Mouse (Mus musculus): ENCODE data around the gene Tmem107. TPM values are rescaled to one million over a fixed set of nuclear protein-coding genes. Genes with fewer than 3 reads are reported as not detected.

The Tmem107 gene
- polyA plus RNA-seq (2016; fragmentation: Nextera tagmentation; extraction: Ambion mirVana): 36.1 and 39.8 TPM in 2 replicates

GRCm38 (mm10) chr11:69070590-69071222 is at the start of gene Tmem107:
Gene Tmem107 (plus strand): TSS chr11:69070806.
- ATAC-seq (ENCODE audit: low FRiP score, low read depth): peak; percentile 88
- H3K4me1 ChIP-seq: peaks cover 25% of the 10 kb centered on the region

DNA sequence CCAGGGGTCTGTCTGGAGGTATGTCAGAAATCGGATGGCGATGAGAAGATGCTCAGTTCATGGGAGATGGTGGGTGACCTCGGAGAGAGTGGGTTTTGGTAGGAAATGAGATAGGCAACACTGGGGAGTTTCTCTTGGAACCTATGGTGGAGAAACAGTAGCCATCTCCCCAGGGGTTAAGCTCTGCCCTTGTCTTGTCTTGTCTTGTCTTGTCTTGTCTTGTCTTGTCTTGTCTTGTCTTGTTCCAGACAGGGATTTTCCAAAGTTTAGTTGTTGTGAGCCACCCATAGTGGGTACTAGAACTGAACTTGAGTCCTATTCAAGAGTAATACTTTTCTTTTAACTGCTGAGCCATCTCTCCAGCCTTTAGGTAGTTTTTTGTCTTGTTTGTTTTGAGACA is 44.0 kb upstream of the Tmem107 start:
- WGBS: 94% methylated on average over 3 of the region's 3 CpGs
- Histone ChIP-seq H3K9ac (no peak overlapping the region), H3K4me1 (no peaks in the 10 kb centered on the region), H3K4me3 (no peak overlapping the region), H3K9me3 (no peaks in the 10 kb centered on the region), H3K27ac (no peak overlapping the region), H3K4me2 (replicated peaks) (no peak overlapping the region), H3K27me3 (replicated peaks) (no peaks in the 10 kb centered on the region), H3K36me3 (peaks cover 97% of the 10 kb centered on the region)
- ATAC-seq (ENCODE audit: low FRiP score, low read depth): no peak

More at GRCm38 (mm10) chr11:69070590-69071222, at the start of gene Tmem107:
- no peaks in the 10 kb centered on the region for H3K36me3 ChIP-seq
- under 1% methylated on average over 47 of the region's 47 CpGs for WGBS
- H3K4me3 ChIP-seq: peak within 1 kb of the TSS; percentile 60
- peak within 1 kb of the TSS; percentile 76 for H3K27ac ChIP-seq
- peak within 1 kb of the TSS; percentile 84 for H3K9ac ChIP-seq
- H3K4me2 ChIP-seq (replicated peaks): peak within 1 kb of the TSS; percentile 92
- no peaks in the 10 kb centered on the region for H3K9me3 ChIP-seq
- no peaks in the 10 kb centered on the region for H3K27me3 ChIP-seq (replicated peaks)

DNA sequence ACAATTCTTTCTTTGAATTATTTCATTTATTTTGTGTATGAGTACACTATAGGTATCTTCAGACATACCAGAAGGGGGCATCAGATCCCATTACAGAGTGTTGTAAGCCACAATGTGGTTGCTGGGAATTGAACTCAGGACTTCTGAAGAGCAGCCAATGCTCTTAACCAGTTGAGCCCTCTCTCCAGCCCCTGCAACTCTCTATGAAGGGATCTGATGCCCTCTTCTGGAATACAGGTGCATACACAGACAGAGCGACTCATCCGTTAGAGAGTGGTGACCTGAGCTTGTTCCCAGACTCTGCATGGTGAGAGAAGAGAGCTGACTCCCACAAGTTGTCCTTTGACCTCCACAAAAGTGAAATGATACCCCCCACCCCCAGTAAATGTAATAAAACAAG is 41.8 kb upstream of the Tmem107 start:
- H3K4me1 ChIP-seq: no peaks in the 10 kb centered on the region
- H3K4me2 ChIP-seq (replicated peaks): no peak overlapping the region
- H3K27me3 ChIP-seq (replicated peaks): no peaks in the 10 kb centered on the region
- peaks cover 95% of the 10 kb centered on the region for H3K36me3 ChIP-seq
- ATAC-seq (ENCODE audit: low FRiP score, low read depth): no peak
- WGBS: 54% methylated on average over 2 of the region's 2 CpGs
- no peaks in the 10 kb centered on the region for H3K9me3 ChIP-seq
- no peak overlapping the region for H3K4me3 ChIP-seq
- no peak overlapping the region for H3K27ac ChIP-seq
- no peak overlapping the region for H3K9ac ChIP-seq

DNA sequence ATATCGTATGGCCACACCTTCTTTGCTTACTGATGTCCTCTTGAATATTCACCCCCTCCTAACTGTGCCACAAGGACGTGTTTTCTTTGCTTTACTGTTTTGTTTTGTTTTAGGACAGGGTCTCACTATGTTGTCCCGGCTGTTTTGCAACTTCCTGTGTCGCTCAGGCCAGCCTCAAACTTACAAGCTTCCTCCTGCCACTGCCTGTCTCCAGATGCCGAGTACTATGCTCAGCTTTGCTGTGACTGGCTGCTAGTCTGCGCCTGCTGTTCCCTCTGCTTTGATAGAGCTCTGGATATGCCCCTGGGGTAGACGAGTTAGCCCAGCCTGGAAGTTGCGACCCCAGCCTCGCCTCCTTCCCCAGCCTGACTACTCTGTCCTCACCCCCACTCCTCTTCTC is 37.1 kb upstream of the Tmem107 start:
- Histone ChIP-seq H3K27ac (no peak overlapping the region), H3K4me3 (no peak overlapping the region), H3K9me3 (no peaks in the 10 kb centered on the region), H3K4me1 (peaks cover 5% of the 10 kb centered on the region), H3K36me3 (peaks cover 63% of the 10 kb centered on the region), H3K9ac (no peak overlapping the region), H3K27me3 (replicated peaks) (no peaks in the 10 kb centered on the region), H3K4me2 (replicated peaks) (no peak overlapping the region)
- ATAC-seq (ENCODE audit: low FRiP score, low read depth): no peak
- 81% methylated on average over 9 of the region's 9 CpGs for WGBS

DNA sequence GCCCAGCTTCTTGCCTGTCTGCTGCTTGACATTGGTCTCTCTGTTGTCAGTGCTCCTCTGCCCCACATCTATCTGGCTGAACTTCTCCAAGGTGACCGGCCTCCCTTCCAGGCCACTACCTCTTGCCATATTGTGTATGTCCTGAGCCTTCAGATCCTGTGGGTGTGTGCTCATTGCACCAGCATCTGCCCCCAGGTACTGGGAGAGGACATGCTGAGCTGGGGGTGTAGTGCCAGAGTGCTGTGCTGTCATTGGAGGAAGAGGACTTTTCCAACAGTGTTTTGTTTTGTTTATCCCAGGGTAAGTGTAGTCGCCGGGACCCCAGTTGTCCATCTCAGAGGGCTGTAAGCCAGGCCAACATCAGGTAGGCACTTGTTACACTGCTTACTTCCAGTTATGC is 36.0 kb upstream of the Tmem107 start:
- H3K4me3 ChIP-seq: no peak overlapping the region
- peaks cover 54% of the 10 kb centered on the region for H3K36me3 ChIP-seq
- H3K4me1 ChIP-seq: peaks cover 14% of the 10 kb centered on the region
- no peak for ATAC-seq (ENCODE audit: low FRiP score, low read depth)
- no peak overlapping the region for H3K27ac ChIP-seq
- no peaks in the 10 kb centered on the region for H3K27me3 ChIP-seq (replicated peaks)
- H3K9me3 ChIP-seq: no peaks in the 10 kb centered on the region
- 95% methylated on average over 3 of the region's 3 CpGs for WGBS
- H3K4me2 ChIP-seq (replicated peaks): no peak overlapping the region
- no peak overlapping the region for H3K9ac ChIP-seq

GRCm38 (mm10) chr11:69035411-69035810 is 35.2 kb upstream of the Tmem107 start:
- no peaks in the 10 kb centered on the region for H3K27me3 ChIP-seq (replicated peaks)
- no peak for ATAC-seq (ENCODE audit: low FRiP score, low read depth)
- H3K27ac ChIP-seq: no peak overlapping the region
- H3K4me2 ChIP-seq (replicated peaks): peak overlapping the region; percentile 57
- no peaks in the 10 kb centered on the region for H3K9me3 ChIP-seq
- peaks cover 14% of the 10 kb centered on the region for H3K4me1 ChIP-seq
- H3K9ac ChIP-seq: peak overlapping the region; percentile 9; the same call in 1 of the 2 replicates
- 83% methylated on average over 9 of the region's 9 CpGs for WGBS
- no peak overlapping the region for H3K4me3 ChIP-seq
- peaks cover 46% of the 10 kb centered on the region for H3K36me3 ChIP-seq

GRCm38 (mm10) chr11:69035849-69036248 is 34.8 kb upstream of the Tmem107 start:
- Histone ChIP-seq H3K9ac (peak overlapping the region; percentile 9; the same call in 1 of the 2 replicates), H3K27ac (no peak overlapping the region), H3K27me3 (replicated peaks) (no peaks in the 10 kb centered on the region), H3K9me3 (no peaks in the 10 kb centered on the region), H3K36me3 (peaks cover 41% of the 10 kb centered on the region), H3K4me2 (replicated peaks) (peak overlapping the region; percentile 57), H3K4me1 (peaks cover 14% of the 10 kb centered on the region), H3K4me3 (no peak overlapping the region)
- WGBS: 5% methylated on average over 8 of the region's 8 CpGs
- peak; percentile 10; the same call in 1 of the 2 replicates for ATAC-seq (ENCODE audit: low FRiP score, low read depth)

- peak overlapping the region; percentile 60 for H3K4me3 ChIP-seq
- WGBS: 10% methylated on average over 20 of the region's 20 CpGs
- peak overlapping the region; percentile 67 for H3K9ac ChIP-seq
- H3K27ac ChIP-seq: no peak overlapping the region
- H3K4me1 ChIP-seq: peaks cover 14% of the 10 kb centered on the region
- no peaks in the 10 kb centered on the region for H3K9me3 ChIP-seq
- no peaks in the 10 kb centered on the region for H3K27me3 ChIP-seq (replicated peaks)
- H3K4me2 ChIP-seq (replicated peaks): peak overlapping the region; percentile 57
- peak; percentile 14; the same call in 1 of the 2 replicates for ATAC-seq (ENCODE audit: low FRiP score, low read depth)
- peaks cover 33% of the 10 kb centered on the region for H3K36me3 ChIP-seq
Observed at GRCm38 (mm10) chr11:69036486-69037230, 33.9 kb upstream of the Tmem107 start.

- Histone ChIP-seq H3K4me2 (replicated peaks) (peak overlapping the region; percentile 57), H3K9me3 (no peaks in the 10 kb centered on the region), H3K27ac (no peak overlapping the region), H3K9ac (peak overlapping the region; percentile 67), H3K4me3 (peak overlapping the region; percentile 60), H3K4me1 (peaks cover 14% of the 10 kb centered on the region), H3K36me3 (peaks cover 28% of the 10 kb centered on the region), H3K27me3 (replicated peaks) (no peaks in the 10 kb centered on the region)
- 1% methylated on average over 34 of the region's 34 CpGs for WGBS
- ATAC-seq (ENCODE audit: low FRiP score, low read depth): peak; percentile 29; the same call in 1 of the 2 replicates
Observed at GRCm38 (mm10) chr11:69037231-69038061, 33.2 kb upstream of the Tmem107 start.

DNA sequence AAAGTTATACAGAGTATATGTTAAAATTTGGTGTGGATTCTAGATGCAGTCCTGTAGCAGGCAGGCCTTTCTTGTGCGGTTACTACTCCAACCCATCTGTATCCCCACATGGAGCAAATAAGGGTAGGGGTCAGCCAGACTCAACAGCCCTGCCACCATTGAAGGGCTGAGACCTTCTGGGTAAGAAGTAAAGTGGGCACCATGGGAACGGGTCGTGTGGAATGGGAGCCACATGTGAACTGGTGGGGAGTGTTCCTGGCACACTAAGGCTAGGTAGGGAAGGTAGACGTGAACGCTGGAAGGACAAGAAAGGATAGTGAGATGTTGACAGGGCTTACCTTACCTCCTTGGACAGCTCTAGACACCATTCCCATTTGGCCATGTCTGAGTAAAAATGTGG is 32.4 kb upstream of the Tmem107 start:
- H3K9ac ChIP-seq: no peak overlapping the region
- no peak for ATAC-seq (ENCODE audit: low FRiP score, low read depth)
- H3K4me1 ChIP-seq: peaks cover 14% of the 10 kb centered on the region
- no peaks in the 10 kb centered on the region for H3K9me3 ChIP-seq
- 76% methylated on average over 5 of the region's 5 CpGs for WGBS
- H3K27me3 ChIP-seq (replicated peaks): no peaks in the 10 kb centered on the region
- no peak overlapping the region for H3K27ac ChIP-seq
- peaks cover 21% of the 10 kb centered on the region for H3K36me3 ChIP-seq
- H3K4me3 ChIP-seq: no peak overlapping the region
- peak overlapping the region; percentile 71; the same call in 1 of the 2 replicates for H3K4me2 ChIP-seq (replicated peaks)

GRCm38 (mm10) chr11:69045531-69046394 is 24.8 kb upstream of the Tmem107 start, which contains the start of gene Aurkb:
Gene Aurkb (plus strand): TSS chr11:69045647.
- Histone ChIP-seq H3K4me1 (peaks cover 13% of the 10 kb centered on the region), H3K4me3 (peak within 1 kb of the TSS; percentile 72), H3K9me3 (no peaks in the 10 kb centered on the region), H3K27me3 (replicated peaks) (no peaks in the 10 kb centered on the region), H3K27ac (0 out of 2 replicates have a peak within 1 kb of the TSS, but pooled peaks have one; percentile 28), H3K9ac (peak within 1 kb of the TSS; percentile 48), H3K4me2 (replicated peaks) (peak within 1 kb of the TSS; percentile 89), H3K36me3 (peaks cover 23% of the 10 kb centered on the region)
- 1% methylated on average over 53 of the region's 54 CpGs for WGBS
- ATAC-seq (ENCODE audit: low FRiP score, low read depth): peak; percentile 73

All from neural tube, embryonic 12.5 days (tissue).